Mouse (Mus musculus) megakaryocyte progenitor cell, adult 5-6 weeks (primary cell): ENCODE measurements around the gene Gapt. TPM values are rescaled to one million over a fixed set of nuclear protein-coding genes. Genes with fewer than 3 reads are reported as not detected.
"Not testable (repeated sequence)": the region's sequence is repeated elsewhere in the genome, so short reads cannot be mapped to it uniquely, and the experiment has no call there.

ENCODE experiments used
- ATAC-seq: replicated peaks from 2 replicates; pipeline ENCODE4 v1.8.0; 2016; ENCODE audit warnings: mild to moderate bottlenecking, moderate TSS enrichment, inconsistent platforms; ENCODE audit not compliant: poor library complexity
- total RNA-seq, 2 experiments: library from RNA; stranded (forward) in 1 of 2; stranded (reverse) in 1 of 2; fragments of 157-497, 149-512 nt in 1 of 2; fragments of 200-1000 nt in 1 of 2; gene quantifications; 2 replicates each; pipeline versions ENCODE4 v1.2.3 to v1.2.4; 2015 to 2017

Gapt gene
- 40.7 and 56.1 TPM in 2 replicates for total RNA-seq (2015)
- 7.6 and 9.2 TPM in 2 replicates for total RNA-seq (2017)

- ATAC-seq: peak; percentile 96
Observed at GRCm38 (mm10) chr13:110356941-110357340, at the start of gene Gapt. Gene Gapt, minus strand, starts transcription at chr13:110357199.

DNA sequence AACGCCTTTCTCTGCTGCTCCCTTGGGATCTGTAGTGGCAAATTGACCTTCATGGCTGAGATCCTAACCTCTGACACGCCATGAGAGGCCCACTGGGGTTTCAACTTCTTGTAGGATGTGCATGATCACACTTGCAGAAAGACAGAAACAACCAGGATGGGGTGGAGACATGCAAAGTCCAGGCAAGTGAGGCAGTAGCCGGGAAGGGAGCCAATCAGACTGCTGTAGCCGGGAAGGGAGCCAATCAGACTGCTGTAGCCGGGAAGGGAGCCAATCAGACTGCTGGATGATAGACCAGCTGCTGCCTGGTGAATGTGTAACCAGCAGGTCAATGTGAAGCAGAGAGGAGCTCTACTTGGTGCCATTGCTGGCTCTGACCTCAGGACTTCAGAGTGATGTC lies 49.2 kb upstream of the Gapt start:
- ATAC-seq: no peak

- not testable (repeated sequence) for ATAC-seq
Observed at GRCm38 (mm10) chr13:110404686-110405085, 47.7 kb upstream of the Gapt start.

GRCm38 (mm10) chr13:110404059-110404458 lies 47.1 kb upstream of the Gapt start:
- ATAC-seq: no peak

- no peak for ATAC-seq
Observed at GRCm38 (mm10) chr13:110401877-110402276, 44.9 kb upstream of the Gapt start.

GRCm38 (mm10) chr13:110401443-110401842 lies 44.4 kb upstream of the Gapt start:
- ATAC-seq: no peak

DNA sequence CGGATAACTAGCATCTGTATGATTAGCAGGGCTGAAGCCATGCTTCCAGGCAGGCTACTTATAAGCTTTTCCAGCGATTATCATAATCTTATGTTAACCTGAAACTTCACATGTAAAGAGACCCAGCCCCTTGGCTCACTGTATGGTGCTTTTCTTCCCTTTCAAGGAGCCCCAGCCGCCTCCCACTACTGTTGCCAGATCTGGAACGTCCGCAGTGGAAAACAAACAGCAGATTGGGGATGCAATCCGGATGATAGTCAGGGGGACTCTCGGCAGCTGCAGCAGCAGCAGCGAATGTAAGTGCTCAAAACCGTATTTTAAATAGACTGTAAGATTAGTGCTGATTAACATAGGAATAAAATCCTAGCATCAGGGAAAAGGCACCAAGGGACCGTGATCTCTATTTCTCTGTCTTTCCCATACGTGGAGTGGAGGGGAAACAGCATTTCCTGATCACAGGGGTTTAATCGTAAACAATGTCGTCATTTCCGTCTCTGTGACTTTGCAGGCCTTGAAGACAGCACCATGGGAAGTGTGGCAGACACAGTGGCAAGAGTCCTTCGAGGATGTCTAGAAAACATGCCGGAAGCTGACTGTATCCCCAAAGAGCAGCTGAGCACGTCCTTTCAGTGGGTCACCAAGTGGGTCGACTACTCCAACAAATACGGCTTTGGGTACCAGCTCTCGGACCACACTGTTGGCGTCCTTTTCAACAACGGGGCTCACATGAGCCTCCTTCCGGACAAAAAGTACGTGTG lies 41.7 kb upstream of the Gapt start:
- ATAC-seq: no peak

DNA sequence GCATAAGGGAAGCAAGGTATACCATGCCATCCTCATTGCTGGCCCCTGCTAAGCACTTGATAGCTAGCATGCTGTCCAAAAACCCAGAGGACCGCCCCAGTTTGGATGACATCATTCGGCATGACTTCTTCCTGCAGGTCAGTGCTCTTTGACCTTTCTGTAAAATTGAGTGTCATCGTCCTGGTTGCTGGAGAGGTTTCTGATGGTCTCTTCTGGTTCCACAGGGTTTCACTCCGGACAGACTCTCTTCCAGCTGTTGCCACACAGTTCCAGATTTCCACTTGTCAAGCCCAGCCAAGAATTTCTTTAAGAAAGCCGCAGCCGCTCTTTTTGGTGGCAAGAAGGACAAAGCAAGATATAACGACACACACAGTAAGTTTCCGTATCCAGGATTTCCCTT lies 40.8 kb upstream of the Gapt start:
- ATAC-seq: no peak

DNA sequence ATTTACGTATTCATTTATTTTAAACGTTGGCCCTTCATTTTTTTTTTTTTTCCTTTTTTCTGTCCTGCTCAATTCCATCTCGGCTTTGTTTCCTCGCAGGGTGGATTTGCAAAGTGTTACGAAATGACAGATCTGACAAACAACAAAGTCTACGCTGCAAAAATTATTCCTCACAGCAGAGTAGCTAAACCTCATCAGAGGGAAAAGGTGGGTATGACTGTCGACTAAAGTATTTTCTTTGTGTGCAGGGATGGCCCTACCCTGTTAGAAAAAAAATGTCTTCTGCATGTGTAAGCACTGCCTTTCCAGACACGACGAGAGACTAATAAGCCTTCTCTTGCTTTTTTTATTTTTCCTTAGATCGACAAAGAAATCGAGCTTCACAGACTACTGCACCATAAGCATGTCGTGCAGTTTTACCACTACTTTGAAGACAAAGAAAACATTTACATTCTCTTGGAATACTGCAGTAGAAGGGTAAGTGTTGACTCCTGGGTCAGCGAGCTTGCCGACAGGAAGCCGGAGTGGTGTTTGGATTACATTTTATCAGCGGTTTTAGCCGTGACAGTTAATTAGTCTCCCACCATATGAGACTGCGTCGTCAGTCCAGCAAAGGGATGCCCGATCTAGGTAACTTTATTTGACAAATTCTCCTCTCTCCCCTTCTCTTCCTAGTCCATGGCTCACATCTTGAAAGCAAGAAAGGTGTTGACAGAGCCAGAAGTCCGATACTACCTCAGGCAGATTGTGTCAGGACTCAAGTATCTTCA lies 39.1 kb upstream of the Gapt start:
- no peak for ATAC-seq

- ATAC-seq: no peak
Observed at GRCm38 (mm10) chr13:110395179-110395794, 38.3 kb upstream of the Gapt start.

- ATAC-seq: peak; percentile 86
Observed at GRCm38 (mm10) chr13:110394291-110395178, 37.5 kb upstream of the Gapt start, which contains the start of gene Plk2. Gene Plk2, plus strand, starts transcription at chr13:110395046.

DNA sequence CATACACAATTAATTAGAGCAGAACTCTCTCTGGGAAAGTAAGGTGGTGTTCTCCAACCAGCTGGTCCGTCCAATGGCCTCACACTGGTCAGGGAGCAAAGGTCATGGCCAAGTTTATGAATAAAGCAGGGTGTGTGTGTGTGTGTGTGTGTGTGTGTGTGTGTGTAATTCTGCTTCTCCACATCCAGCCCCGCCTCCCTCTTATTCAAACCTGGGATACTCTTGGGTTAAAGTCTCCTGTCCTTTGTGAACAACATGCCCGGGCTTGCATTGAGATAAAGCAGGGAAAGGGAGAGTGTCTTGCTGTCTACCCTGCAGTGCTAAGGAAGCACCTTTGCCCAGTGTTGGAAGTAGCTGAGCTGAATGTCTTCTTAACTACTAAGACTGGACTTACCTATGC lies 35.6 kb upstream of the Gapt start:
- no peak for ATAC-seq

- ATAC-seq: peak; percentile 45
Observed at GRCm38 (mm10) chr13:110392210-110392609, 35.2 kb upstream of the Gapt start.

DNA sequence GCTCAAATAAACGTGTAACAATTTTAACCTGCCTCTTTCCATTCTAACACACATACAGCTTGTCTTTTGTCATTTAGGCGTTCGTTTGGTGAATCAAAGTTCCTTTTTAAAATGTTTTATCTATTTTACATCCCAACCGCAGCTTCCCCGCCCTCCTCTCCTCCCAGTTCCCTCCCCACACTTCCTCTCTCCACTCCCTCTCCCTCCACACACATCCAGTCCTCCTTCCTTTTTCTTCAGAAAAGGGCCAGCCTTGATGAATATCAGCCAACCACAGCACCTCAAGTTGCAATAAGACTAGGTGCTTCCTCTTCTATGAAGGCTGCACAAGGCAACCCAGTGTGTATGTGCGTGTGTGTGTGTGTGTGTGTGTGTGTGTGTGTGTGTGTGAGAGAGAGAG lies 27.5 kb upstream of the Gapt start:
- peak; percentile 97 for ATAC-seq

GRCm38 (mm10) chr13:110382447-110382901 lies 25.5 kb upstream of the Gapt start:
- ATAC-seq: peak; percentile 77

DNA sequence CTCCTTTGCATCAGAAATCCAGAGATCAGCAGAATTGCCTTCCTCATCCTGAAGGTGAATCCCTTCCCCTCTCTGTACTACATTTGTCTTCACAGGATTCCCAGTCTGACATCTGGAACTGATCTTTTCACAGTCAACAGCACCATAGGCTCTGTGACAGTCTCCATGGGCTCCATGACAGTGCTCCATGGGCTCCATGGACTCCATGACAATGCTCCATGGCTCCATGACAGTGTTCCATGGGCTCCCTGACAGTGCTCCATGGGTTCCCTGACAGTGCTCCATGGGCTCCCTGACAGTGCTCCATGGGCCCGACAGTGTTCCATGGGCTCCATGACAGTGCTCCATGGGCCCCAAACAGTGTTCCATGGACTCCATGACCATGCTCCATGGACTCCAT lies 12.7 kb upstream of the Gapt start:
- no peak for ATAC-seq

GRCm38 (mm10) chr13:110368556-110369040 lies 11.6 kb upstream of the Gapt start:
- peak; percentile 94 for ATAC-seq

GRCm38 (mm10) chr13:110367961-110368555 lies 11.1 kb upstream of the Gapt start:
- ATAC-seq: 0 out of 2 replicates have a peak, but pooled peaks have one; percentile 4

- ATAC-seq: peak; percentile 37
Observed at GRCm38 (mm10) chr13:110366477-110366876, 9.5 kb upstream of the Gapt start.

DNA sequence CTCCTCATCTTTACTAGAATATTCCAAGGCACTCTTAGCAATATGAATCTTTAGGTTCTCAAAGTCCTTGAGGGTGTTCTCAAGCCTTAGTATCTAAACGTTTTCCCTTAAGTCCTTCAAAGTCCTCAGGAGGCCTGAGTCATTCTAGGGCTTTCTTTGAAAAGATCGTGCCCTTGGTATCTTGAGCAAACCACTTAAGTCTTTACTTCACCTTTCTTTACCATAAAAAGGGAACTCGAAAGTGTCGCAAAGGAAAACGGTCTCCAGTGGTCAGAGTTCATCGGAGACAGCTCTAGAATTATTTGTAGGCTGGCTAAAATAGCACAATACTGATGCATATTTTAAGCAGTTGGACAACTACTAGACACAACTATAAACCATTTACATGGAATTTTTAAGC lies 6.7 kb upstream of the Gapt start:
- peak; percentile 56 for ATAC-seq
